Mouse (Mus musculus): ENCODE data around the gene Mcm10.

Gene Mcm10

GRCm38 (mm10) chr2:5031215-5031614 is 18.6 kb upstream of the Mcm10 start:
- peak; percentile 52 for DNase-seq

GRCm38 (mm10) chr2:5029808-5030207 is 17.2 kb upstream of the Mcm10 start:
- no peak for DNase-seq

- DNase-seq: no peak
These were observed 15.5 kb upstream of the Mcm10 start for GRCm38 (mm10) chr2:5028047-5028446.

GRCm38 (mm10) chr2:5027057-5027456 is 14.5 kb upstream of the Mcm10 start:
- DNase-seq: no peak

- no peak for DNase-seq
These were observed 12.7 kb upstream of the Mcm10 start for GRCm38 (mm10) chr2:5025162-5025733.

- DNase-seq: no peak
These were observed 11.3 kb upstream of the Mcm10 start for GRCm38 (mm10) chr2:5023699-5024399.

GRCm38 (mm10) chr2:5023275-5023674 is 10.7 kb upstream of the Mcm10 start:
- DNase-seq: no peak

GRCm38 (mm10) chr2:5019708-5020107 is 7.1 kb upstream of the Mcm10 start:
- peak; percentile 61 for DNase-seq

- no peak for DNase-seq
These were observed 4.3 kb upstream of the Mcm10 start for GRCm38 (mm10) chr2:5016922-5017321.

- DNase-seq: no peak
These were observed 2.9 kb upstream of the Mcm10 start for GRCm38 (mm10) chr2:5015527-5015926.

- DNase-seq: no peak
These were observed 2.0 kb upstream of the Mcm10 start for GRCm38 (mm10) chr2:5014616-5015015.

- no peak for DNase-seq
These were observed 597 bp downstream of the Mcm10 start for GRCm38 (mm10) chr2:5011898-5012490.

GRCm38 (mm10) chr2:5007107-5007506 is 5.5 kb downstream of the Mcm10 start:
- no peak for DNase-seq

- no peak for DNase-seq
These were observed 11.3 kb downstream of the Mcm10 start for GRCm38 (mm10) chr2:5001266-5001665.

- DNase-seq: no peak
These were observed 13.7 kb downstream of the Mcm10 start for GRCm38 (mm10) chr2:4998905-4999304.

- DNase-seq: no peak
These were observed 16.2 kb downstream of the Mcm10 start for GRCm38 (mm10) chr2:4996421-4996824.

- DNase-seq: no peak
These were observed 16.9 kb downstream of the Mcm10 start for GRCm38 (mm10) chr2:4995646-4996045.

GRCm38 (mm10) chr2:4994436-4994835 is 18.2 kb downstream of the Mcm10 start:
- no peak for DNase-seq

GRCm38 (mm10) chr2:4993584-4993983 is 19.0 kb downstream of the Mcm10 start:
- peak; percentile 47 for DNase-seq

GRCm38 (mm10) chr2:4988826-4989424 is 23.7 kb downstream of the Mcm10 start:
- no peak for DNase-seq

- DNase-seq: no peak
These were observed 25.0 kb downstream of the Mcm10 start for GRCm38 (mm10) chr2:4987388-4988180.

GRCm38 (mm10) chr2:4986798-4987197 is 25.8 kb downstream of the Mcm10 start:
- DNase-seq: no peak

- no peak for DNase-seq
These were observed 27.6 kb downstream of the Mcm10 start for GRCm38 (mm10) chr2:4985000-4985399.
